Mouse (Mus musculus) adrenal gland, postnatal 25 days (tissue): ENCODE measurements at regions not wholly inside any gene's neighbourhood (a gene's known extent, or its start where the extent isn't known, plus 50 kb on each side); places are given as distances from the start of the nearest gene placed in this dataset.

Source experiments
- DNase-seq: peaks from one replicate; pipeline ENCODE4 v3.0.0; 2021; ENCODE audit warnings: mixed read lengths

DNA sequence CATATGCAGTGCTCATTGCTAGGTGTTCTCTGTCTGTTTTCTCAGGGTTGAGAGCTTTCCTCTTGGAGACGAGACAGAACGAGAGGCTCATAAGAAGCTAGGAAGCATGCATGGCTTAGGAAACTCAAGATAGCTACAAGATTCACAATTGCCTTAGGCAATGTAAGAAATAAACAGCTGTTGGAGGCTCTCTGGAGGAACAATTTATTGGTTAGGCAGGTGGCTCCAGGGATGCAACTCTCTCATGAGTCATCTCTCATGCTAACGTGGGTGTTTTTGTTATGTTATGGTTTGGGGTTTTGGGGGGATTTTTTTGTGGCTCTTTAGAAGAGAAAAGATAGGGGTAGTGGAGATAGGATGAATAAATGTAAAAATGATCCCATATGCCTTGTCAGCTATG, 657.2 kb downstream of the Cdk5rap2 start:
- DNase-seq, result no peak

DNA sequence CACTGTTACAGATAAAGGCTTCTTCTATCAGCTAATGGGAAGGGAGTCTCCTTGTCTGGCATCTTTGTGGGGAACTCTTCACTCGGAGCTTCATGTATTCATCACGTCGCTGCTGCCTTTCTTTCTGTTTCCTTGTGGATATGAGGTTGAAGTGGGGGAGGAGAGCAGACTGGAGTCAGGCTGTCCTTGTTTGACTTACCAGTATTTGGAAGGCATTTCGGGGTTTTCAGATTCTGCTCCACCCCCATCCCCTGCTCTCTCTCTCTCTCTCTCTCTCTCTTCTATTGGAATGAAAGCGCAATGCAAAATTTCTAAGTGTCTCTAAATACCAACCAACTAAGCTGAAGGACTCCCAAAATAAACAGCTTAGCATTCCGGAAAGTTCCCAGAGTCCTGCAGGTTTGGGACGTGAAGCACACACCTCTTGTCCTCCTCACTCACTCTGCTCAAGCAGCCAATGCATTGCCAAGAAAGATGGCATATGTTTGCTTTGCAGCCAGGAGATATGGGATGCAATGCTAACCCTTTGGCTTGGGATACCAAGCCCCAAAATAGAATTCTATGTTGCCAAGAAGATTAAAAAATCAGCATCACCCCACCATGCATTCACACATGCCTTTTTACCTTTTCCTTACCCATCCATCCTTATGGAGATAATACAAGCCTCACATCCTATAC, 670.3 kb downstream of the Cdk5rap2 start:
- no peak for DNase-seq
